Mouse (Mus musculus): ENCODE measurements around the gene Cypt1. TPM values are rescaled to one million over a fixed set of nuclear protein-coding genes. Genes with fewer than 3 reads are reported as not detected.

Gene Cypt1
- total RNA-seq (2021), result not detected
- long read RNA-seq, experiment 1, result 0 reads
- long read RNA-seq, experiment 2, result 0 reads

GRCm38 (mm10) chrX:16522569-16522968 lies at the start of gene Cypt1:
TSS of gene Cypt1 (plus strand) at chrX:16522869.
- no peak for DNase-seq (ENCODE audit: low spot score in 2 of 2)

- DNase-seq (ENCODE audit: low spot score in 2 of 2), result no peak
These were observed 24.1 kb downstream of the Cypt1 start for GRCm38 (mm10) chrX:16546806-16547205.

DNA sequence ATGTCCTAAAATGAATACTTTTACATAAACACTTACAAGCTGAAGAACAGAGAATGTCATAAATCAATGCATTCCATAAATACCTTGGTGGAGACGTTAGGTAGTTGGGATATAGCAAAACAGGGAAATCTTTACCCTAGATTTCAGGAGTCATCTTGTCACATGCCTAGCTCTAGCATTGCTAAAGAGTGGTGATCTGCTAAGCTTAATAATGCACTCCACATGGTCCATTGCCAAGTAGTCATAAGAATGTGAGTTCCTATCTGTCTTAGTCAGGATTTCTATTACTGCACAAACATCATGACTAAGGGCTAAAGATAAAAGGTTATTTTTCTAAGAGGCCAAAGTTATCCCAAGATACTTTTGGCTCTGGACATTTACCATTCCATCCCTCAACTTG lies 34.4 kb downstream of the Cypt1 start:
- no peak for DNase-seq (ENCODE audit: low spot score in 2 of 2)

DNA sequence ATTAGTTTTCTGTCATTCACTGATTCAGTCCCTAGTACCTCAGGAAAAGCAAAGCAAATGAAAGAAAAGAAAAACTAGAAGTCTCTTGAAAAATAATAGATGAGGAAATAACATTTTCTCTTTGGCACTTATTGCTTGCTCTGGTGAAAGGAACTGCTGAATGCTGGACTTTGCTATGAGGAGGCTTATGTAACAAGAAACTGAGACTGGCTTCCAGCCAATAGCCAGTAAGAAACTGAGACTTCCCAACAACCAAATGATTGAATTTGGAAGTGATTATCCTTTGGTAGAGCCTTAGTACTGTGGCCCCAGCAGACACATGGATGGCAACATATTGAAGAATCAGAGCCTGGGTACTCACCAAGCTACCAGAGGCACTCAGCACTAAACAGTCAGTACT lies 35.8 kb downstream of the Cypt1 start:
- peak in 1 of 2 experiments; percentile 1 for DNase-seq (ENCODE audit: low spot score in 2 of 2)

Other genes with a start within 250 kb of the Cypt1 start
- 10 to 100 TPM; 16.8 to 17.4 TPM for gene Maoa, start 96.8 kb downstream of the Cypt1 start, total RNA-seq (2021)

Measured in left cerebral cortex, adult 18-20 months (tissue).